Mouse (Mus musculus) lung, postnatal 14 days (tissue): ENCODE measurements around the gene Gm21977.
"Not testable (repeated sequence)": the region's sequence is repeated elsewhere in the genome, so short reads cannot be mapped to it uniquely, and the experiment has no call there.

Source experiments
- DNase-seq: peaks from one replicate; pipeline ENCODE4 v3.0.0; 2021

The Gm21977 gene

DNA sequence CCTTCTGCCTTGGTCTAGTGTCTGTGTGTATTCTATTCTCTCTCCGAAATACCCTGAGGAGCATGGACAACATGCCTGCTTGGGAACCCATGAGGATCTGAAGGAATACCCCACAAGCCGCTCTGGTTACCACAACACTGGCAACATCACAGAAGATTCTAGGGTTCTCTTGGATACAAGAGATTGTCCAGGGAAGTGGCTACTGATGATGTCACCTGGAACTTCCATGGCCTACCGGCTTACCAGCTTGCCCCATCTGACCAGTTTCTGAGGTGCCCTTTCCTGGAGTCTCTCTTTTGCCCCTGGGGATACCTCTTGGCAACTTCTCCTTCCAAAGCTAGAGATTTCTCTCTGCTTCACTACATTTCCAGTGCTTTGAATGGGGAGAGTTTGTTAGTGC, at the start of gene Gm21977:
Gene Gm21977, minus strand, starts transcription at position 101 of the 400 bp plus-strand sequence.
- not testable (repeated sequence) for DNase-seq
